Mouse (Mus musculus) liver, adult 10 weeks (tissue): ENCODE data around the gene Olfr883. TPM values are rescaled to one million over a fixed set of nuclear protein-coding genes. Genes with fewer than 3 reads are reported as not detected.

Experiments
- polyA plus RNA-seq: library from polyadenylated mRNA; stranded (reverse); fragments of 350-450 nt; fragmentation: Illumina TruSeq; extraction: RNeasy Lipid Tissue Mini Kit (QIAGEN cat#74804); gene quantifications from one replicate; pipeline ENCODE4 v1.2.3, GENCODE M21; 2014; ENCODE audit warnings: low read depth, low replicate concordance

The Olfr883 gene
- not detected for polyA plus RNA-seq

GRCm38 (mm10) chr9:38025508-38025907, at the start of gene Olfr883:
TSS of gene Olfr883 (plus strand) at chr9:38025808.

GRCm38 (mm10) chr9:37991525-37991924, 34.1 kb upstream of the Olfr883 start, which contains the start of gene Olfr881:
TSS of gene Olfr881 (plus strand) at chr9:37991825.

GRCm38 (mm10) chr9:38046255-38046654, 20.6 kb downstream of the Olfr883 start, which contains the start of gene Olfr884:
TSS of gene Olfr884 (plus strand) at chr9:38046555.

GRCm38 (mm10) chr9:38061022-38061421, 35.4 kb downstream of the Olfr883 start, which contains the start of gene Olfr885:
TSS of gene Olfr885 (plus strand) at chr9:38061322.

Other genes starting within 250 kb of the Olfr883 start
- not detected for gene Olfr876, start 222.8 kb upstream of the Olfr883 start, polyA plus RNA-seq
- not detected for gene Olfr877, start 171.5 kb upstream of the Olfr883 start, polyA plus RNA-seq
- gene Olfr145, start 129.1 kb upstream of the Olfr883 start, polyA plus RNA-seq, result not detected
- not detected for gene Olfr878, start 108.0 kb upstream of the Olfr883 start, polyA plus RNA-seq
- gene Olfr881, start 34.0 kb upstream of the Olfr883 start, polyA plus RNA-seq, result not detected
- gene Olfr884, start 20.7 kb downstream of the Olfr883 start, polyA plus RNA-seq, result not detected
- gene Olfr885, start 35.5 kb downstream of the Olfr883 start, polyA plus RNA-seq, result not detected
- not detected for gene Olfr887, start 58.3 kb downstream of the Olfr883 start, polyA plus RNA-seq
- not detected for gene Olfr888, start 82.3 kb downstream of the Olfr883 start, polyA plus RNA-seq
- not detected for gene Olfr889, start 89.4 kb downstream of the Olfr883 start, polyA plus RNA-seq
- not detected for gene Olfr890, start 116.7 kb downstream of the Olfr883 start, polyA plus RNA-seq
- not detected for gene Olfr891, start 155.0 kb downstream of the Olfr883 start, polyA plus RNA-seq
- gene Olfr893, start 182.6 kb downstream of the Olfr883 start, polyA plus RNA-seq, result not detected
- not detected for gene Olfr894, start 192.2 kb downstream of the Olfr883 start, polyA plus RNA-seq
- not detected for gene Olfr143, start 227.0 kb downstream of the Olfr883 start, polyA plus RNA-seq
- gene Olfr895, start 242.0 kb downstream of the Olfr883 start, polyA plus RNA-seq, result not detected